Mouse (Mus musculus) liver, adult (tissue): ENCODE data around the gene Gclm.

Source experiments
- GATA4 ChIP-seq: IDR thresholded peaks from 2 replicates; pipeline ENCODE4 v1.6.1; 2014; ENCODE audit warnings: mild to moderate bottlenecking, low read length; ENCODE audit not compliant: insufficient replicate concordance

The Gclm gene

GRCm38 (mm10) chr3:122245215-122245877 is at the start of gene Gclm:
Gclm (plus strand) TSS chr3:122245557.
- TF ChIP-seq GATA4: no peak

- no peak for TF ChIP-seq GATA4
These were observed 48.6 kb upstream of the Gclm start for GRCm38 (mm10) chr3:122196621-122197298.

- no peak for TF ChIP-seq GATA4
These were observed 46.8 kb upstream of the Gclm start for GRCm38 (mm10) chr3:122198532-122198931.

- no peak for TF ChIP-seq GATA4
These were observed 46.4 kb upstream of the Gclm start for GRCm38 (mm10) chr3:122198966-122199381.

- TF ChIP-seq GATA4: no peak
These were observed 45.8 kb upstream of the Gclm start for GRCm38 (mm10) chr3:122199600-122199999.

- no peak for TF ChIP-seq GATA4
These were observed 45.3 kb upstream of the Gclm start for GRCm38 (mm10) chr3:122200017-122200416.

GRCm38 (mm10) chr3:122200447-122200846 is 44.9 kb upstream of the Gclm start:
- no peak for TF ChIP-seq GATA4

- no peak for TF ChIP-seq GATA4
These were observed 43.0 kb upstream of the Gclm start for GRCm38 (mm10) chr3:122202307-122202732.

GRCm38 (mm10) chr3:122203675-122204329 is 41.6 kb upstream of the Gclm start:
- no peak for TF ChIP-seq GATA4

- no peak for TF ChIP-seq GATA4
These were observed 39.6 kb upstream of the Gclm start for GRCm38 (mm10) chr3:122205753-122206152.

- TF ChIP-seq GATA4: no peak
These were observed 38.9 kb upstream of the Gclm start for GRCm38 (mm10) chr3:122206279-122207070.

- TF ChIP-seq GATA4: no peak
These were observed 37.6 kb upstream of the Gclm start for GRCm38 (mm10) chr3:122207766-122208165.

- TF ChIP-seq GATA4: peak; percentile 70; the same call in 1 of the 2 replicates
These were observed 36.8 kb upstream of the Gclm start for GRCm38 (mm10) chr3:122208296-122209225.

GRCm38 (mm10) chr3:122209511-122209910 is 35.8 kb upstream of the Gclm start:
- TF ChIP-seq GATA4: no peak
